Mouse (Mus musculus) gastrocnemius, adult 2 months (tissue): ENCODE results near the gene Tex37. TPM values are rescaled to one million over a fixed set of nuclear protein-coding genes. Genes with fewer than 3 reads are reported as not detected.

Experiments used
- DNase-seq: peaks from one replicate; pipeline ENCODE4 v3.0.0; 2022
- H3K27ac ChIP-seq: fragments of 200-600 bp; 2 replicates; pipeline ENCODE4 v1.8.1; 2022; ENCODE audit warnings: mild to moderate bottlenecking
- H3K4me3 ChIP-seq: fragments of 200-600 bp; 2 replicates; pipeline ENCODE4 v1.8.1; 2022; ENCODE audit warnings: mild to moderate bottlenecking, moderate library complexity
- CTCF ChIP-seq: fragments of 200-600 bp; IDR thresholded peaks from 2 replicates; pipeline ENCODE4 v1.8.1; 2022; ENCODE audit warnings: antibody characterized with exemption, mild to moderate bottlenecking, moderate library complexity
- intact Hi-C: fragments of 180-260 bp; cut with DNase I; formaldehyde crosslinking; loops from one replicate; pipeline ENCODE4 v1.15.1; 2025
- long read RNA-seq, 2 experiments: library from polyadenylated mRNA; stranded (forward); transcript quantifications; one replicate each; pipeline ENCODE4 v2.0.0; 2021
- total RNA-seq, 2 experiments: library from RNA; stranded (reverse); gene quantifications; 2 replicates each; pipeline ENCODE4 v1.2.3; 2021

Tex37 gene
- not detected for total RNA-seq
- long read RNA-seq, experiment 1: 0 reads
- long read RNA-seq, experiment 2: 0 reads

DNA sequence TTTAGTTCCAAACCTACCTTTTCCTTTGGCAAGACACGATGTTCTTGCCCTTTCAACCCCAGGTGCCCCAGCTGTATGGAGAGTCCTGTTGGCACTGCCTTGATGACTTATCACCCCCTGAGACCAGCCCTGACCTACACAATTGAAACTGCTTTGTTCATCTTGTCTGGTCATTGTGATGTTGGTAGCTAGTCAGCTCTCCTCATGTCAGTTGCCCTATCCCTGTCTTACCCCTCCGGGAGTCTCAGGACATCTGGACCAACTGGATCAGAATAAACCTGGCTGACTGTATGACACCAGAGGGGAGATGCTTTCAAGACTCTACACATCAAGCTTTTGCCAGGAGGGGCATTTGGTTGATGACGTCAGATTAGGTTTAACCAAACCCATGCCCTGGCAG lies at the start of gene Tex37:
Tex37 (minus strand) TSS at position 101 of the 400 bp plus-strand sequence.
- intact Hi-C loops: no loop called here
- DNase-seq: no peak

DNA sequence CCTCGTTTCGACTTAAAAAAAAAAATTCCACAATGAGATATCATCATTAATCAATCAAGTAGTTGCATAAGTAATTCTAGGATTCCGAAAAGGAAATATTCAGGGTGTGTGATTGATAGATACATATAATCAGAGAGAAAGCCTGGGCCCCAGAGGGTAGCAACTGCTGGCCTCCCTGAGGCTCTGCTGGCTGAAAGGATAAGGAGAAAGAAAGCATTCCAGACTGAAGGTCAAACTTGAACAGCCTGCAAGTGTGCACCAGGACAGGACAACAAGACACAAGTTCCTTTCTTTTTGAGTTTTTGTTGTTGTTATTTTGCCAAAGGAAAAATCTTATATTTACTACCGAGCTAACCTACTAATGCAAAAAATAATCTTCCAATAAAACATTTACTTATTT lies 49.6 kb upstream of the Tex37 start:
- intact Hi-C loops: no loop called here
- Histone ChIP-seq H3K4me3 (no peak overlapping the region), H3K27ac (no peak overlapping the region)
- TF ChIP-seq CTCF: no peak
- no peak for DNase-seq

More for the DNA sequence above, at the start of gene Tex37:
- no peak within 1 kb of the TSS for H3K4me3 ChIP-seq
- no peak within 1 kb of the TSS for H3K27ac ChIP-seq
- TF ChIP-seq CTCF: no peak

DNA sequence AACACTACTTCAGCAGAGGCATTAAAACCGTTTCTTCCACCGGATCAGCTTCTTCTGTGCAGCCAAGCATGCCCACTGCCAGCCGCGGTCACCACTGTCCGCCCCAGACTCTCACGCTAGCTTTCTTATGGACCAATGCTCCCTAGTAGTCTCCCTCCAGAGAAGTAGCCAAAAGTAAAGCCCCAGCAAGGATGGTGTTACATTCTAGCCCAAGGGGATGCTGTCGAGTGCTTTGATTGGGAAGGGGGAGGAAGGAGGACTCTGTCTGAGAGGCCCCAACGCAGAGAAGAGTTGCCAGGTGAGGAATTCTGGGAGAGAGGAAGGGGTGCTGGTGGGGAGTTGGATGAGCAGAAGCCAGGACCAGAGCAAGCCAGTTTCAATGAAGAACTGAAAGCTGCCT lies 48.7 kb upstream of the Tex37 start:
- H3K4me3 ChIP-seq: no peak overlapping the region
- TF ChIP-seq CTCF: no peak

DNA sequence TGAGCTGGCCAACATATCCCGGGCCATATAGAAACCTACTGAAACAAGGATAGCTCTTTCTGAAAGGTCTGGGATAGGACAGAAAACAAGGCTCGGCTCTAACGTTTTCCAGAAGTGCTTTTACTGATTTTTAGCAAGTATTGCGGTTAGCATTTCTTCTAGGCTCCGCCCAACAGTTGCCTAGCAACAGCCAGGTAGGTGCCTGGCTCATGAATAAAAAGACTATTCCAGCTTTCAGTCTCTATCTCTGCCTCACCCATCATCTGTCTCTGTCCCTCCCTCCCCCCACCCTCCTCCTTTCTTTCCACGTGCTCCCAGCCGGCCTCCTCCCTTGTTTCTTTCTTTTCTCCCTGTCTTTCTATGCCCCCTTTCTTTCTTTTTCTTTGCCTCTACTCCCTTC lies 47.0 kb upstream of the Tex37 start:
- H3K4me3 ChIP-seq: no peak overlapping the region
- no peak for TF ChIP-seq CTCF
- DNase-seq: no peak
- intact Hi-C loops: no loop called here
- H3K27ac ChIP-seq: no peak overlapping the region

More for the DNA sequence above, 48.7 kb upstream of the Tex37 start:
- intact Hi-C loops: no loop called here
- no peak overlapping the region for H3K27ac ChIP-seq
- DNase-seq: no peak

DNA sequence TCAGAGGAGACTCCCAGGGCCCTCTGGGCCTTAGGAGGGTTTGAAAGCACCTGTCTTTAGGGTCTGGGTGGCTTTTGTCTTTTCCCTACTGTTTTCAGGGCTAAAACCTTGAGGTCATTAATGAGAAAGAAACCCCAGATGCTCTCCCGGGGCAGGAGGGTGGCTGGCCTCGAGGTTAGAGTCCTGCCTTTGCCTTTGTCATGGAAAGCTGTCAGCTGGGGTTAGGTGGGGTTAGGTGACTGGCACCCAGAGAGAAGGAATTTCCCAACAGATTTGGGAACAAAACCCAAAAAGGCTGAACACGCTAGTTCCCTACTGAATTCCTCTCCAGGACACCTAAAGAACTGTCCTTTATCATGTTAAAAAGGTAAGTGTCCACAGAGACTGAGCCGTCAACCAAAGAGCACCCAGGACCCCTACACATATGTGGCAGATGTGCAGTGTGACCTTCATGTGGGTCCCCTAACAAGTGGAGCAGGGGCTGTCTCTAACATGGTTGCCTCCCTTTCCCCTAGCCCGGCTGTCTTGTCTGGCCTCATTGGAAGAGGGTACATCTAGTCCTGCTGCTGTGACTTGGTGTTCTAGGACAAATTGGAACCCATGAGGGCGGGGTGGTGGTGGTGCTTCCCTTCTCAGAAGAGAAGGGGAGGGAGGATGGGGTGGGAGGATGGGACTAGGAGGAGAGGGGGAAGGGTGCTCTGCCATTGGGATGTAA lies 45.5 kb upstream of the Tex37 start:
- TF ChIP-seq CTCF: no peak
- no peak for DNase-seq
- no peak overlapping the region for H3K27ac ChIP-seq
- no peak overlapping the region for H3K4me3 ChIP-seq
- intact Hi-C loops: no loop called here

DNA sequence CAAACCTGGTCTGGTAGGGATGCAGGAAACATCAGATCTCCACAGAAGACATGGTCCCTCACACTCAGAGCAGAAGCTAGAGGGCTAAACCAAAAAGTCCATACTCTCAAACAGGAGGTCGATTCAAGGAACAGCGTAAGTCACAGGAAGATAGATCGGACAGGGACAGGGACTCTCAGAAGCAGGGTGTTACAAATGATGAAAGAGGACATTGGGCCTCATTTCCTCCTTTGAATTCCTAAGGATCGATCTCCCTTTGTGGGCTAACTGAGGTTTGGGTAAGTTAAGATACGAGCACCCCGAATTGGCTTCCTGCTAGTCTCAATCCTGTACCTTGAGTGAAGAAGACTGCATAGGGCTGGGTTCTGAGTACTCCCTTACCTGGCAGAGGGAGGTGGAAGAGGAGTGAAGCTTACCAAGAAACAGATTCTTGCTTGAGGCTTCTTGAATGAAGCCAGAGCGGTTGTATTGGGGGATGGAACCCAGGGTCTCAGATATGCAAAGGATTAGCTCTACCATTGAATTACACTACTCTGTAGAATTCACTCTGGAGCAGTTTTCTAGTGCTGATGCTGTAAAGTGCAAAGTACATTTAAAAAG lies 38.7 kb upstream of the Tex37 start:
- no peak for DNase-seq
- Histone ChIP-seq H3K27ac (no peak overlapping the region), H3K4me3 (no peak overlapping the region)
- intact Hi-C loops: loop anchor here (10.0 kb wide), 1 partner anchor 167 kb away; no protein-coding TSS in a partner anchor
- no peak for TF ChIP-seq CTCF

DNA sequence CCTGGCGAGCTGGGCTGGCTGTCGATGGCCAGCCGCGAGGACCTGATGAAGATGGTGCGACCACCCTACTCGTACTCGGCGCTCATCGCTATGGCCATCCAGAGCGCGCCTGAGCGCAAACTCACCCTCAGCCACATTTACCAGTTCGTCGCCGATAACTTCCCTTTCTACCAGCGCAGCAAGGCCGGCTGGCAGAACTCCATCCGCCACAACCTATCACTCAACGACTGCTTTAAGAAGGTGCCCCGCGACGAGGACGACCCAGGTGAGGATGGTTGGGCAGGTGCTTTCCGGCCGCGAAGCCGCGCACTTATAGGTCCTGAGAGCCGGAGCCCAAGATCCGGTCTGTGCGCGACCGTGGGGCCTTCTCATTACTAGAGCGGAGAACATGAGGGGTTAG lies 38.2 kb upstream of the Tex37 start:
- TF ChIP-seq CTCF: no peak
- Histone ChIP-seq H3K27ac (no peak overlapping the region), H3K4me3 (peak overlapping the region; percentile 43; the same call in 1 of the 2 replicates)
- no peak for DNase-seq
- intact Hi-C loops: loop anchor here (10.0 kb wide), 1 partner anchor 168 kb away; no protein-coding TSS in a partner anchor

DNA sequence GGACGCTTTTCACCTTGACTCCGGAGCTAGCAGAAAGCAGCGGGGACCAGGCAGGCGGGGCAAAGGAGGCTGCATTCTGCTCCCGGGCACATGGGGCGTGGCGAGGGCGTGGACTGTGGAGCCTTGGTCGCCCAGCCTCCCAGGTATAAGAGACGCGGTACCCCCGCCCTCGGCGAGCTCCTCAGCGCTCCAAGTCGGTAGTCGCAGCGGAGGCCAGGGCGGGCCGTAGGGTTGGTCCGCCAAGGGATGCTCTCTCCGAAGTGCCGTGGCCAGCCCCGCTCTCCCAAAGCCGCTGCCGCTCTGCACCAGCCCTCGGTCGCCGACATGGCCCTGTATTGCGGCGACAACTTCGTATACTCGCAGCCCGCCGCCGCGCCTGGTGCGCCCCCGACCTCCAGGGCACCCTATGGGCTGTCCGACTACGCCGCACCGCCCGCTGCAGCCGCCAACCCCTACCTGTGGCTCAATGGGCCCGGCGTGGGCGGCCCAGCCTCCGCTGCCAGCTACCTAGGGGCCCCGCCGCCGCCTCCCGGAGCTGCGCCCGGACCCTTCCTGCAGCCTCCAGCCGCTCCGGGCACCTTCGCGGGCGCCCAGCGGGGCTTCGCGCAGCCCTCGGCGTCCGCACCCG lies 37.7 kb upstream of the Tex37 start, which contains the start of gene Foxi3:
Foxi3 (plus strand) TSS at position 247 of the 628 bp plus-strand sequence.
- DNase-seq: peak; percentile 23
- peak within 1 kb of the TSS; percentile 43 for H3K4me3 ChIP-seq
- no peak for TF ChIP-seq CTCF
- H3K27ac ChIP-seq: no peak within 1 kb of the TSS
- intact Hi-C loops: loop anchor here (10.0 kb wide), 1 partner anchor 168 kb away; no protein-coding TSS in a partner anchor

DNA sequence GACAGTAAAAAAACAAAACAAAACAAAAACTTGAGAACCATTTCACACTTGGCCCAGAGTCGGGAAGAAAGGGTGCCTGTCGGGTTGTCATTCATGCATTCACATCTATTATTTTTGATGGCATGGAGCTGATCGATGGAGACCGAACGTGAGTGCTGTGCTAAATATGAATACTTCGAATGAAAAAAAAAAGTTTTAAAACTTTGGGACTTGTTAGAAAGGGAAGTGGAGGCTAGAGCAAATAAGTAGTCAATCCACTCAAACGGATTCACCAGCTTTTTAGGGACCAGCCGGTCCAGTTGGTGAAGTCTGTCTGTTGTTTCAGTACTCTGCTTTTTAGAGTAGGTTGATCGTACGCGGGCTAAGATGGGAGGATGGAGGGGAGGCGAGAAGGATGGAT lies 37.1 kb upstream of the Tex37 start:
- intact Hi-C loops: loop anchor here (10.0 kb wide), 1 partner anchor 169 kb away; no protein-coding TSS in a partner anchor
- DNase-seq: no peak
- H3K27ac ChIP-seq: no peak overlapping the region
- H3K4me3 ChIP-seq: no peak overlapping the region
- no peak for TF ChIP-seq CTCF

DNA sequence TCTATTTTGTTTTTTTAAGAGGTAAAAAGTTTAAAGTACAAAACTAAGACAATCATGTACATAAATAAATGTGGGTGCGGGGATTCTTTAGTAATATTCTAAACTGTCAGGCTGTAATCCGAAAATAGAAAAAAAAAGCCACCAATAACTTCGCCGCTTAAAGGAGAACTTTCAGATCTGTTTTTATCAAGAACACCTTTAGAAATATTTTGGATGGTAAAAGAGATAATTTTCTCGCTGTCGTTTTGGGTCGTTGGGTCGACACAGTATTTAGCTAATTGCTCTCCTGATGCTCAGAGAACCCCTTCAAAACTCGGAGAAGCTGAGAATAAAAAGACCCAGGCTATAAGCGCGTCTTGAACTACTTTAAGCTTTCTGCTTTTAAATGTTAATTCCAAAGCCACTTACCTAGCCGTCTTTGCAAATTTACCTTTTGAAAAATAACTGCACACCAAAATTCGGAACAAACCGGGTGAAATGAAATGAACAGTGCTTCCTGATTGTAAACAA lies 36.6 kb upstream of the Tex37 start:
- DNase-seq: no peak
- Histone ChIP-seq H3K27ac (no peak overlapping the region), H3K4me3 (no peak overlapping the region)
- intact Hi-C loops: loop anchor here (10.0 kb wide), 1 partner anchor 169 kb away; no protein-coding TSS in a partner anchor
- no peak for TF ChIP-seq CTCF

DNA sequence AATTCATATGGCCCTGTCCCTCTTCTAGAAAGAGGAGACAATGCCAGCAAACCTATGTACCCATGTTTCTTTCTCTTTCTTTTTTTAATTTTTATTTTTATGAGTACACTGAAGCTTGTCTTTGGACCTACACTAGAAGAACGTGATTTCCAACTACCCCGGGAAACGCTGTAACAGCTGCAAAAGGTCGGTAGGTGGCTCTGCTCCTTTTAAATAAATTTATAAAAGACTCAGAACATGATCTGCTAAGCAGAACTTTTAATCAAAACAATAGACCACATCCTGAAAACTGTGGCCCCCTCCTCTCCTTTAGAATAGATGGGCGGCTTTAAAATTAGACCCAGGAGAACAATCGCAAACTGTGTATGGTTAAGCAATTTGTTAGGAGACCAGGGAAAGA lies 35.3 kb upstream of the Tex37 start:
- Histone ChIP-seq H3K27ac (no peak overlapping the region), H3K4me3 (no peak overlapping the region)
- peak; percentile 39 for TF ChIP-seq CTCF
- no peak for DNase-seq
- intact Hi-C loops: loop anchor here (10.0 kb wide), 1 partner anchor 171 kb away; no protein-coding TSS in a partner anchor

DNA sequence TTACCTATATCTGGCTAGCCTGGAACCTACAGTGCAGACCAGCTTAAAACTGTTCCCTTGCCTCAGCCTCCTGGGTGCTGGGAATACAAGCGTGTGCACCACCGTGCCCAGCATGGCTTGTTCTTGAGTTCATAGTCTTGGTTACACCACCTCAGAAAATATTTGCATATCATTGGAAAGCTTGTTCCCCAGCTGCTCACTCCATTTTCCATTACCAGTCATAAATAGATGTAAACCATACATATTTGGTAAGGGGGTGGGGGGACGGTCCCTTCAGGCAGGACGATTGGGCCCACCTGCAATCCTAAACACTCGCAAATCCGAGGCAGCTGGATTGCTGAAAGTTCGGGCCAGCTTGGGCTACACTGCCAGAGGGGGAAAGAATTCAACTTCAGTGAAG lies 34.5 kb upstream of the Tex37 start:
- H3K27ac ChIP-seq: no peak overlapping the region
- intact Hi-C loops: loop anchor here (10.0 kb wide), 1 partner anchor 172 kb away; no protein-coding TSS in a partner anchor
- H3K4me3 ChIP-seq: no peak overlapping the region
- no peak for DNase-seq
- TF ChIP-seq CTCF: no peak

DNA sequence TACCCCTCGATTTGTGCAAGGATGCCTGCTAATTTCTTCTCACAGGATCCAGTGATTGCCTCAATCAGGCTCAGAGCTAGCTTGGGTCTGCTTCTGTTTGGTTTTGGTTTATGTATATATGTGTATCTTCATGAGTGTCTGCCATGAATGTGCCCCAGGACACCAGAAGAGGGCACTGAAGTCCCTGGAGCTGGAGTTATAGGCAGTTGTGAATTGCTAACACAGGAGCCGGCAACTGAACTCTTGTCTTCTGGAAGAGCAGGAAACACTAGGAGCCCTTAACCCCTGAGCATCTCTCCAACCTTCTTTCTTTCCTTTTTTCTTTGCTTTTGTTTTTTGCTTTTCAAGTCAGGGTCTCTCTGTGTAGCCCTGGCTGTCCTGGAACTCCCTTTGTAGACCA lies 13.1 kb upstream of the Tex37 start:
- no peak overlapping the region for H3K27ac ChIP-seq
- DNase-seq: no peak
- intact Hi-C loops: no loop called here
- H3K4me3 ChIP-seq: no peak overlapping the region
- no peak for TF ChIP-seq CTCF
